Mouse (Mus musculus) brain, embryonic 14.5 days (tissue): ENCODE data around the gene Cnn2.

Source experiments
- CTCF ChIP-seq: fragments of 200-500 bp; IDR thresholded peaks from 2 replicates; pipeline ENCODE4 v1.5.1; 2012; ENCODE audit warnings: inconsistent platforms, mild to moderate bottlenecking, moderate library complexity, borderline replicate concordance; ENCODE audit not compliant: insufficient read depth, insufficient read length; ENCODE audit errors: extremely low read depth
- POLR2A ChIP-seq: fragments of 200-500 bp; IDR thresholded peaks from 2 replicates; pipeline ENCODE4 v1.6.1; 2012; ENCODE audit warnings: mild to moderate bottlenecking, inconsistent platforms, borderline replicate concordance; ENCODE audit not compliant: poor library complexity, insufficient read depth, insufficient read length, severe bottlenecking; ENCODE audit errors: extremely low read depth

DNA sequence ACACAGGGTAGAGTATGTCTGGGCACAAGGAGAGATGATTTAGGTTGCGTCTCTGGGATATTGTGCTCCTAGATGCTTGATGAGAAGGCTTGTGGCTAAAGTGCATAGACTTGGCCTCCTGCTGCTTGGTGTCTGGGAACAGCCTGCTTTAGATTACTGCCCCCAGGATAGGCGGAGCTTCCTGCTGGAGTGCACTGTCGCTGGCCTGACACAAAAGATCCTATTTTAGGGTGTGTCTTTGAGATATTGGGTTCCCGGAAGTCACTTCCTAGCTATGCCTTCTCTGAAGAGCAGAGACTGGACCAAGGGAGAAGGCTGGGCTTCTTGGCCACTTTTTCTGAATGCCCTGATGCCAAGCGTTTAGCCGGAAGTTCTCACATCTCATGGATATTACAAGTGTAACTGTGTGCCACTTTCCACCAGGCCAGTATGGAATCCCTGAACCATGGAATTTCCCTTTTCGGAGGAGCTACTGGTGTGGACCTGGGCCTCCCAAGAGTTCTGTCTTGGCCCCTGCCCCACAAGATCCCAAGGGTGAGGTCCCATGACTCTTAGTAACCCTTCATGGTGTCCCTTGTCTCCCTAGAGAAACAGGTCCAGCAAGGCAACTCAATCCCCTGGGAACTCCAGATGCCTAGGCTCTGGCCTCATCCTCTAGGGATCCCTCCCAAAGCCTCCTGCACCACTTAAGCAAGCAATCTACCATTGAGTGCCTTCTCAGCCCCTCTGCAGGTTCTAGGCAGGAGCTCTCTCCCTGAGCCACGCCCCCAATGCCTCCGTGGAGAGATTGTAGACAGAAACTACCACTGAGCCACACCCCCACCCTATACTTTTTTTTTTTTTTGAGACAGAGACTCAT lies 15.2 kb downstream of the Cnn2 start:
- TF ChIP-seq CTCF (no peak), POLR2A (no peak)
